Mouse (Mus musculus): ENCODE measurements around the gene Zfp969. TPM values are rescaled to one million over a fixed set of nuclear protein-coding genes. Genes with fewer than 3 reads are reported as not detected.
"Not testable (repeated sequence)": the region's sequence is repeated elsewhere in the genome, so short reads cannot be mapped to it uniquely, and the experiment has no call there.

The Zfp969 gene
- 19.6 and 28.9 TPM in 2 replicates for polyA plus RNA-seq (2015; fragmentation: Nextera tagmentation; extraction: Ambion mirVana)

DNA sequence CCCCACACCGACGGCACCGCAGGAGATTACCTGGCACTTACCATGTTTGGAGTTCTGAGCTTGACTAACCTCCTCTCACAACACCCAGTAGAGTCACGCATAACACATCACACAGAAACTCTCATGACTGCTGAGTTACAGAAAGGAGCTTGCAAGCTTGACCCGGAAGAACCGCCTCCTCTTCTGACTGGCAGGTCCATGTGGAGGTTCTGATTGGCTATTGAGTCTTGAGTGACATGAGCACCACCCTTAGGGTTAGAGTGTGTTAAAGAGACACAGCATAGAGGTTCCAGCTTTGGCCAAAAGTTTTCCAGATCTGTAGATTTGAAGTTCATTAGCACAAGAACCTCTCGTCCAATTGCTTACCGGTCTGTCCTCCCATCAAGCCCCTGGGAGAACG is at the start of gene Zfp969:
Gene Zfp969, minus strand, starts transcription at position 101 of the 400 bp plus-strand sequence.
- H3K4me1 ChIP-seq (ENCODE audit: insufficient read depth, low read depth, low read length); H3K27ac ChIP-seq (ENCODE audit: low read length); H3K4me3 ChIP-seq (ENCODE audit: low read depth, low read length); H3K27me3 ChIP-seq (replicated peaks; ENCODE audit: insufficient read depth, low read length); H3K9ac ChIP-seq (replicated peaks; ENCODE audit: low read depth); ATAC-seq; H3K4me2 ChIP-seq (replicated peaks; ENCODE audit: low read depth, low read length); DNase-seq (ENCODE audit: low spot score); H3K9me3 ChIP-seq (ENCODE audit: low read length); H3K36me3 ChIP-seq (ENCODE audit: insufficient read depth, low read length): not testable (repeated sequence)
- no CpG with 5 or more reads among the region's 9 CpGs for WGBS

DNA sequence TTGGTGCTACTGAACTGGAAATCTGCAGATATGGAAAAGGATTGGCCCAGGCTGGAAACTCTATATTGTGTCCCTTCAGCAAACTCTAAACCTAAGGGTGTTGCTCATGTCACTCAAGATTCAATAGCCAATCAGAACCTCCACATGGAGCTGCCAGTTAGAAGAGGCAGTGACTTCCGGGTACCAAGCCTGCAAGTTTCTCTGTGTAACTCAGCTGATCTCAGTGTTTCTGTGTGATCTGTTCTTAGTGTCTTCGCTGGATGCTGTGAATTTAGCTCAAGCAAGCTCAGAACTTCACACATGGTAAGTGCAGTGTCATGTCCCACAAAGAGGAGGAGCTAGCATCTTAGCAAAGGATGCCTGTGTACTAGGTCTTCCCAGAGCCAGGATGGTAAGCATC is 37.8 kb upstream of the Zfp969 start, which contains the start of gene Gm2007:
Gene Gm2007, plus strand, starts transcription at position 301 of the 400 bp plus-strand sequence.
- not testable (repeated sequence) for H3K27ac ChIP-seq (ENCODE audit: low read length); H3K4me1 ChIP-seq (ENCODE audit: insufficient read depth, low read depth, low read length); H3K9ac ChIP-seq (replicated peaks; ENCODE audit: low read depth); H3K4me2 ChIP-seq (replicated peaks; ENCODE audit: low read depth, low read length); H3K36me3 ChIP-seq (ENCODE audit: insufficient read depth, low read length); ATAC-seq; H3K4me3 ChIP-seq (ENCODE audit: low read depth, low read length); H3K9me3 ChIP-seq (ENCODE audit: low read length); DNase-seq (ENCODE audit: low spot score); H3K27me3 ChIP-seq (replicated peaks; ENCODE audit: insufficient read depth, low read length)
- no CpG with 5 or more reads among the region's 2 CpGs for WGBS

DNA sequence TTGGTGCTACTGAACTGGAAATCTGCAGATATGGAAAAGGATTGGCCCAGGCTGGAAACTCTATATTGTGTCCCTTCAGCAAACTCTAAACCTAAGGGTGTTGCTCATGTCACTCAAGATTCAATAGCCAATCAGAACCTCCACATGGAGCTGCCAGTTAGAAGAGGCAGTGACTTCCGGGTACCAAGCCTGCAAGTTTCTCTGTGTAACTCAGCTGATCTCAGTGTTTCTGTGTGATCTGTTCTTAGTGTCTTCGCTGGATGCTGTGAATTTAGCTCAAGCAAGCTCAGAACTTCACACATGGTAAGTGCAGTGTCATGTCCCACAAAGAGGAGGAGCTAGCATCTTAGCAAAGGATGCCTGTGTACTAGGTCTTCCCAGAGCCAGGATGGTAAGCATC is 59.8 kb downstream of the Zfp969 start, which contains the start of gene Gm11007:
Gene Gm11007, plus strand, starts transcription at position 301 of the 400 bp plus-strand sequence.
- not testable (repeated sequence) for H3K4me2 ChIP-seq (replicated peaks; ENCODE audit: low read depth, low read length); ATAC-seq; H3K36me3 ChIP-seq (ENCODE audit: insufficient read depth, low read length); H3K9ac ChIP-seq (replicated peaks; ENCODE audit: low read depth); H3K9me3 ChIP-seq (ENCODE audit: low read length); DNase-seq (ENCODE audit: low spot score); H3K4me1 ChIP-seq (ENCODE audit: insufficient read depth, low read depth, low read length); H3K27me3 ChIP-seq (replicated peaks; ENCODE audit: insufficient read depth, low read length); H3K4me3 ChIP-seq (ENCODE audit: low read depth, low read length); H3K27ac ChIP-seq (ENCODE audit: low read length)
- no CpG with 5 or more reads among the region's 2 CpGs for WGBS

Other genes starting within 250 kb of the Zfp969 start
- 3.3 and 4.7 TPM in 2 replicates for gene Zfp965, start 233.7 kb downstream of the Zfp969 start, polyA plus RNA-seq (2015; fragmentation: Nextera tagmentation; extraction: Ambion mirVana)
- not detected in 2 replicates for gene Gm11007, start 59.7 kb downstream of the Zfp969 start, polyA plus RNA-seq (2015; fragmentation: Nextera tagmentation; extraction: Ambion mirVana)
- not detected in 2 replicates for gene Gm2007, start 37.9 kb upstream of the Zfp969 start, polyA plus RNA-seq (2015; fragmentation: Nextera tagmentation; extraction: Ambion mirVana)
- gene Gm14288, start 97.4 kb upstream of the Zfp969 start, polyA plus RNA-seq (2015; fragmentation: Nextera tagmentation; extraction: Ambion mirVana), result 1.8 and 2.5 TPM in 2 replicates
- 11.3 and 14.7 TPM in 2 replicates for gene Gm6710, start 165.6 kb upstream of the Zfp969 start, polyA plus RNA-seq (2015; fragmentation: Nextera tagmentation; extraction: Ambion mirVana)
- 0.70 and 0.89 TPM in 2 replicates for gene Zfp966, start 227.5 kb upstream of the Zfp969 start, polyA plus RNA-seq (2015; fragmentation: Nextera tagmentation; extraction: Ambion mirVana)